Mouse (Mus musculus) liver, embryonic 15.5 days (tissue): Measurements from ENCODE around the gene Cyb561. TPM values are rescaled to one million over a fixed set of nuclear protein-coding genes. Genes with fewer than 3 reads are reported as not detected.

Experiments used
- ATAC-seq: fragments of 200-750 bp; cut with Nextera tagmentation; 2 replicates; pipeline ENCODE4 v1.8.0; 2017; ENCODE audit warnings: moderate number of reproducible peaks, mild to moderate bottlenecking, moderate library complexity; ENCODE audit not compliant: insufficient read depth
- H3K27ac ChIP-seq: fragments of 300-500 bp; sonication (generic); replicated peaks from 2 replicates; pipeline ENCODE4 v1.5.1; 2015; ENCODE audit warnings: mild to moderate bottlenecking, inconsistent platforms
- H3K27me3 ChIP-seq: fragments of 300-500 bp; sonication (generic); 2 replicates; pipeline ENCODE4 v1.6.1; 2015; ENCODE audit warnings: mild to moderate bottlenecking, inconsistent platforms
- H3K36me3 ChIP-seq: fragments of 300-500 bp; sonication (generic); replicated peaks from 2 replicates; pipeline ENCODE4 v1.6.1; 2015; ENCODE audit warnings: moderate library complexity, mild to moderate bottlenecking, inconsistent platforms
- H3K4me1 ChIP-seq: fragments of 300-500 bp; sonication (generic); replicated peaks from 2 replicates; pipeline ENCODE4 v1.6.1; 2015; ENCODE audit warnings: inconsistent platforms
- H3K4me2 ChIP-seq: fragments of 300-500 bp; sonication (generic); 2 replicates; pipeline ENCODE4 v1.6.1; 2015; ENCODE audit warnings: moderate library complexity, mild to moderate bottlenecking, inconsistent platforms
- H3K4me3 ChIP-seq: fragments of 300-500 bp; sonication (generic); replicated peaks from 2 replicates; pipeline ENCODE4 v1.5.1; 2015; ENCODE audit warnings: mild to moderate bottlenecking, inconsistent platforms
- H3K9ac ChIP-seq: fragments of 300-500 bp; sonication (generic); 2 replicates; pipeline ENCODE4 v1.6.1; 2015; ENCODE audit warnings: moderate library complexity, mild to moderate bottlenecking, inconsistent platforms
- H3K9me3 ChIP-seq: fragments of 300-500 bp; sonication (generic); replicated peaks from 2 replicates; pipeline ENCODE4 v1.6.1; 2016; ENCODE audit warnings: inconsistent platforms
- WGBS: fragments of 180-500 bp; shearing (Covaris S2); methylation state at CpG from one replicate; pipeline ENCODE4 v1.1.7; 2015; ENCODE audit warnings: mixed read lengths; ENCODE audit not compliant: insufficient replicate concordance; 5-methylcytosine and 5-hydroxymethylcytosine counted together
- polyA plus RNA-seq: library from polyadenylated mRNA; unstranded; fragments of >200 nt; fragmentation: Nextera tagmentation; extraction: Ambion mirVana; gene quantifications from 2 replicates; pipeline ENCODE4 v1.2.1, GENCODE M21; 2015

The Cyb561 gene
- polyA plus RNA-seq, 1 experiment from 2014 or later: 1.5 TPM

GRCm38 (mm10) chr11:105974593-105974992 is 21.5 kb upstream of the Cyb561 start:
- peaks cover 64% of the 10 kb centered on the region for H3K27me3 ChIP-seq
- H3K4me3 ChIP-seq: no peak overlapping the region
- no peak overlapping the region for H3K4me2 ChIP-seq
- 79% methylated on average over 6 of the region's 6 CpGs for WGBS
- no peaks in the 10 kb centered on the region for H3K36me3 ChIP-seq
- H3K9me3 ChIP-seq: no peaks in the 10 kb centered on the region
- H3K27ac ChIP-seq: no peak overlapping the region
- no peaks in the 10 kb centered on the region for H3K4me1 ChIP-seq
- ATAC-seq: no peak
- no peak overlapping the region for H3K9ac ChIP-seq

GRCm38 (mm10) chr11:105969516-105969915 is 16.4 kb upstream of the Cyb561 start:
- Histone ChIP-seq H3K9ac (no peak overlapping the region), H3K4me1 (peaks cover 10% of the 10 kb centered on the region), H3K4me3 (no peak overlapping the region), H3K36me3 (no peaks in the 10 kb centered on the region), H3K9me3 (no peaks in the 10 kb centered on the region), H3K27me3 (peaks cover 83% of the 10 kb centered on the region), H3K4me2 (no peak overlapping the region), H3K27ac (no peak overlapping the region)
- 35% methylated on average over 1 of the region's 1 CpGs for WGBS
- no peak for ATAC-seq

DNA sequence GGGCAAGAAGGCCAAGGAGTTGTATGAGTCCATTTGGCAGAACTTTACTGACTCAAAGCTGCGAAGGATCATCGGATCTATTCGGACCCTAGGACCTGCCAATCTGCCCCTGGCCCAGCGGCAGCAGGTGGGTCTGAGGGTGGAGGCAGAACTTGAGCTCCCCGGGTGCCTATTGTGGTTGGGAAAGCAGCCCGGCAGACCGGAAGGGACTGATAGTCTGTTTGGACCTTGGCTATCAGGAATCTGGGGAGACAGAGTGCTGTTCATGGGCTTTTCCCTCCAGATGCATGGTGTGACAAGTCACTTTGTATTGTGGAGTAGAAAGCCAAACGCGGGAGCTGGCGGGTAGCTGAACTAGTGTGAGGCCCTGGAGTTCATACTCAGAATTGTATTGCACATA is 15.8 kb upstream of the Cyb561 start:
- Histone ChIP-seq H3K9ac (no peak overlapping the region), H3K4me1 (peaks cover 10% of the 10 kb centered on the region), H3K36me3 (no peaks in the 10 kb centered on the region), H3K4me3 (no peak overlapping the region), H3K27ac (no peak overlapping the region), H3K9me3 (no peaks in the 10 kb centered on the region), H3K27me3 (peaks cover 81% of the 10 kb centered on the region), H3K4me2 (no peak overlapping the region)
- no peak for ATAC-seq
- 42% methylated on average over 10 of the region's 10 CpGs for WGBS

DNA sequence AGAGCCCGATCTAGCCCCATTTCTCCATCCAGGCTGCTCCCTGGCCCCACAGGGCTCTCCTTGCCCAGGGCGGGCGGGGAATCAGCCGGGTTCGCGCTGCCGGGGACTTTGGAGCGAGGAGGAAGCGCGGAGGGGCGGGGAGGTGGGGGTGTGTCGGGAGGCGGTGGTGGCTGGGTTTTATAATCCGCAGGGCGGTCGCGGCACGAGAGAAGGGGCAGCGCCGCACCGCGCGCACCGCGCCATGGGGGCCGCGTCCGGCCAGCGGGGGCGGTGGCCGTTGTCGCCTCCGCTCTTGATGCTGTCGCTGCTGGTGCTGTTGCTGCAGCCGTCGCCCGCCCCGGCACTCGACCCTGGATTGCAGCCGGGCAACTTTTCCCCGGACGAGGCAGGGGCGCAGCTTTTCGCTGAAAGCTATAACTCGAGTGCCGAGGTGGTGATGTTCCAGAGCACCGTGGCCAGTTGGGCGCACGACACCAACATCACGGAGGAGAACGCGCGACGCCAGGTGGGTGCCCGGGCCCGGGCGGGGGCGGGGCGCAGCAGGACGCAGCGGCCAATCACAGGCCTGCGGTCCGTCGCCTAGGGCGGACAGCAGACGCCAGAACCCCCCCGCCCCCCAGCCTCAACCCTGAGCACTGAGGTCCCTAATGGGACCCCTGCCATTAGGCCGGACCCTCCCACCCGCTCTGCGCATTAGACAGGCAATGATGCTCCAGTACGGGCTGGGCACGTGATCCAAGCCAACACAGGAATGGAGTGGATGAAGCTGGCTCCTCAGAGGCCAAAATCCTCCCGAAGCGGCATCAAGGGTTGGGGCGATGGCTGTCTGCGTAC is 14.8 kb upstream of the Cyb561 start, which contains the start of gene Ace:
Ace (plus strand) TSS at position 205 of the 834 bp plus-strand sequence.
- peaks cover 10% of the 10 kb centered on the region for H3K4me1 ChIP-seq
- no peak within 1 kb of the TSS for H3K9ac ChIP-seq
- no peak for ATAC-seq
- peak within 1 kb of the TSS; percentile 44 for H3K4me3 ChIP-seq
- 2% methylated on average over 73 of the region's 76 CpGs for WGBS
- H3K36me3 ChIP-seq: no peaks in the 10 kb centered on the region
- peaks cover 71% of the 10 kb centered on the region for H3K27me3 ChIP-seq
- peak within 1 kb of the TSS; percentile 65 for H3K4me2 ChIP-seq
- H3K27ac ChIP-seq: no peak within 1 kb of the TSS
- H3K9me3 ChIP-seq: no peaks in the 10 kb centered on the region

GRCm38 (mm10) chr11:105966288-105966687 is 13.2 kb upstream of the Cyb561 start:
- H3K4me2 ChIP-seq: no peak overlapping the region
- no peak overlapping the region for H3K4me3 ChIP-seq
- peaks cover 60% of the 10 kb centered on the region for H3K27me3 ChIP-seq
- no peaks in the 10 kb centered on the region for H3K9me3 ChIP-seq
- WGBS: 50% methylated on average over 4 of the region's 4 CpGs
- H3K27ac ChIP-seq: no peak overlapping the region
- peaks cover 10% of the 10 kb centered on the region for H3K4me1 ChIP-seq
- H3K9ac ChIP-seq: no peak overlapping the region
- no peak for ATAC-seq
- H3K36me3 ChIP-seq: no peaks in the 10 kb centered on the region

- no peak for ATAC-seq
- 54% methylated on average over 5 of the region's 5 CpGs for WGBS
- H3K36me3 ChIP-seq: no peaks in the 10 kb centered on the region
Measured at GRCm38 (mm10) chr11:105964691-105965090, 11.6 kb upstream of the Cyb561 start.

DNA sequence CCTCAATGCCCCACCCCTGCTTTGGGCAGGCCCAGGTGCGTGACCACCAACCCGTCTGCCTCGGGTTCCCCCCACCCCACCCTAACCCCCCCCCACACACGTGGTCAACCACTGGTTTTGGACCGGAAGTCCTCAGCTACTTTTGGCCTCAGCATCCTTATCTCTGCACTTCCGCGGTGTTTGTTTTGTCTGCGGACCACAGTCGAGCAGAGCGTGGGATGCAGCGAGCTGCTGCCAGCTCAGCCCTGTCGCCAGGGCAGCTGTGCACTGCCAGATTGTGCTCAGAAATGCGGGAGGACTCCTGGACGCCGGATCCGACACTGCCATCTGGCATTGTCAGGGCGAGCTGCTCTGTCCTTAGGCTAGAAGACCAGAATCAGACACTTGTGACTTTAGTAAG is 6.2 kb upstream of the Cyb561 start:
- H3K36me3 ChIP-seq: no peaks in the 10 kb centered on the region
- no peak for ATAC-seq
- H3K4me3 ChIP-seq: no peak overlapping the region
- no peak overlapping the region for H3K4me2 ChIP-seq
- no peak overlapping the region for H3K9ac ChIP-seq
- peaks cover 28% of the 10 kb centered on the region for H3K27me3 ChIP-seq
- no peak overlapping the region for H3K27ac ChIP-seq
- H3K9me3 ChIP-seq: no peaks in the 10 kb centered on the region
- WGBS: 5% methylated on average over 17 of the region's 17 CpGs
- no peaks in the 10 kb centered on the region; the same call in 1 of the 2 replicates for H3K4me1 ChIP-seq

More at GRCm38 (mm10) chr11:105964691-105965090, 11.6 kb upstream of the Cyb561 start:
- H3K4me1 ChIP-seq: peaks cover 10% of the 10 kb centered on the region
- no peak overlapping the region for H3K9ac ChIP-seq
- H3K27ac ChIP-seq: no peak overlapping the region
- H3K27me3 ChIP-seq: peaks cover 50% of the 10 kb centered on the region
- H3K9me3 ChIP-seq: no peaks in the 10 kb centered on the region
- H3K4me2 ChIP-seq: no peak overlapping the region
- no peak overlapping the region for H3K4me3 ChIP-seq

DNA sequence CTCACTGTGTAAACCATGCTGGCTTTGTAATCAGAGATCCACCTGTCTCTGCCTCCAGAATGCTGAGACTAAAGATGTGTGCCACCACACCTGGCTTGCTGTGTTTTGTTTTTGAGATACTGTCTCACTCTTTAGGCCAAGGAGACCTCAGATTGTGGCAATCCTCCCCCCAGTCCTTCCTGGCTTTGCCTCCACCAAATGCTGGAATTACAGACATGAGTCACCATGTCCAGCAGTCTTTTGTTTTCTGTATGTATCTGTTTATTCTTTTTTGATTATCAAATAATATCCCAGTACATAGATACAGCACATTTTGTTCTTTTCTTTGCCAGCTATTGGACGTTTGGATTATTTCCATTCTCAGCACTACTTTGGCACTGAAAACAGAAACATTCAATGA is 5.4 kb upstream of the Cyb561 start:
- H3K27me3 ChIP-seq: peaks cover 28% of the 10 kb centered on the region
- ATAC-seq: no peak
- no peaks in the 10 kb centered on the region for H3K36me3 ChIP-seq
- no peak overlapping the region for H3K27ac ChIP-seq
- H3K9ac ChIP-seq: no peak overlapping the region
- no peak overlapping the region for H3K4me3 ChIP-seq
- 39% methylated on average over 1 of the region's 1 CpGs for WGBS
- H3K9me3 ChIP-seq: no peaks in the 10 kb centered on the region
- H3K4me2 ChIP-seq: no peak overlapping the region
- no peaks in the 10 kb centered on the region; the same call in 1 of the 2 replicates for H3K4me1 ChIP-seq

DNA sequence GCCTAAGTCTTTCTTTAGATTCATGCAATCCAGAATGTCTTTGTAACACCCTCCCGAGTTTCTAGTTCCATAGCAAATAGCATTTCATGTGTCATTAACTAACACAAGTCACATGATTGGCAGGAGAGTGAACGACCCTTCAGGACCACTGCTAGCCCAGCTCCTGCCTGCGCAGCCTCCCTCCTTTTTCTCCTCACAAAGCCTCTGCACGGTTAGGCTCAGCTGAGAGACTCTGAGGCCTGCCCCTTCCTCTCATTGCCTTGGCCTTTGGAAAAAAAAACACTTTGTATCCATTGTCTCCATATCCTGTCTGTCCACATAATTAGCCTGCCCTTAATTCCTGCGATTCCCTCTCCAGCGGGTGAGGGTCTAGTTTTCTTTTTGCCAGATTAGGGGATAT is 4.4 kb upstream of the Cyb561 start:
- 42% methylated on average over 6 of the region's 6 CpGs for WGBS
- H3K36me3 ChIP-seq: no peaks in the 10 kb centered on the region
- H3K4me3 ChIP-seq: no peak overlapping the region
- ATAC-seq: no peak
- peaks cover 29% of the 10 kb centered on the region for H3K27me3 ChIP-seq
- H3K4me2 ChIP-seq: no peak overlapping the region
- H3K9ac ChIP-seq: no peak overlapping the region
- H3K9me3 ChIP-seq: no peaks in the 10 kb centered on the region
- H3K27ac ChIP-seq: no peak overlapping the region
- no peaks in the 10 kb centered on the region; the same call in 1 of the 2 replicates for H3K4me1 ChIP-seq

- Histone ChIP-seq H3K36me3 (no peaks in the 10 kb centered on the region), H3K4me3 (no peak overlapping the region), H3K9me3 (no peaks in the 10 kb centered on the region), H3K4me1 (no peaks in the 10 kb centered on the region; the same call in 1 of the 2 replicates), H3K27ac (no peak overlapping the region), H3K4me2 (no peak overlapping the region), H3K27me3 (peaks cover 34% of the 10 kb centered on the region), H3K9ac (no peak overlapping the region)
- no peak for ATAC-seq
- 85% methylated on average over 28 of the region's 28 CpGs for WGBS
Measured at GRCm38 (mm10) chr11:105955815-105956430, 2.8 kb upstream of the Cyb561 start.

GRCm38 (mm10) chr11:105953402-105953801 is 266 bp upstream of the Cyb561 start:
- no peaks in the 10 kb centered on the region for H3K4me1 ChIP-seq
- no peak overlapping the region for H3K4me3 ChIP-seq
- no peak overlapping the region for H3K27ac ChIP-seq
- no peaks in the 10 kb centered on the region for H3K36me3 ChIP-seq
- H3K9ac ChIP-seq: no peak overlapping the region
- no peaks in the 10 kb centered on the region for H3K9me3 ChIP-seq
- peaks cover 25% of the 10 kb centered on the region for H3K27me3 ChIP-seq
- 61% methylated on average over 6 of the region's 6 CpGs for WGBS
- no peak overlapping the region for H3K4me2 ChIP-seq
- ATAC-seq: no peak
